Mouse (Mus musculus): ENCODE data around the gene Gm8890.
"Not testable (repeated sequence)": the region's sequence is repeated elsewhere in the genome, so short reads cannot be mapped to it uniquely, and the experiment has no call there.

Gm8890 gene

DNA sequence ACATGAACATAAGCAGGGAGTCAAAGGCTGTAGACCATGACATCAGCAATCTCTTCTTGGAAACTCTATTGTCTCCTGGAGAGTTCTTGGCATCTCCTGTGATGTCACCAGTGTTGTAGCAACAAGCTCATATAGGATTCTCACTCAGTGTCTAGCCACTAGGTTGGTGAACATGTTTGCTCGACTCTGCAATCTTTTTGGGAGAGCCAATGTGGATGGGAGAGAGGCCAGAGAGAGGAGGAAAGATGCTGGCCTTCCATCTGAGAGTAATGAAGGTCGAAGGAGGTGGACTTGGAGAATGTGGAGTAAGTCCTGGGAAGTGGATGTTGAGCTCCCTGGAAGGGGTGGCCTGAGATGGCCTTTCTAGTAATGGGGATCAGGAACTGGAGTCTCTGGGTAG, at the start of gene Gm8890:
TSS of gene Gm8890 (plus strand) at position 301 of the 400 bp plus-strand sequence.
- not testable (repeated sequence) for DNase-seq (ENCODE audit: low spot score)

DNA sequence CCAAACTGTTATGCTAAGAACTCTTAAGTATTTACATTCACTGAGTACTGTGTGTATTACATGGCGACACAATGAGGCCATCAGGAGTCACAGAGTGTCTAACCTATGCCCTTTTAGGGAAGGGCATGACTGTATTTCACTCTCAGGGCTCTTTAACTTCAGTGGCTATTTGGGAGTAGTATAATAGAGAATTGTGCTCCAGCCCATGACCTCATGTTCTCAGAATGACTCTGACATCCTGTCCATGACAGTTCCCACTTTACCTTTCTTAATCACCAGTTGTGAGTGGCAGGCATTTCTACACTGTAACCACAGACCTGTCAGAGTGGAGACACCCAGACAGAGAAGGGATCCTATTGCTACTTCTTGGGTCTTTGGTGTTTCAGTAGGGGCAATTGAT, 388 bp downstream of the Gm8890 start:
- DNase-seq (ENCODE audit: low spot score), result not testable (repeated sequence)

All from lung, postnatal 25 days (tissue).